Mouse (Mus musculus): ENCODE measurements at regions not wholly inside any gene's neighbourhood (a gene's known extent, or its start where the extent isn't known, plus 50 kb on each side); places are given as distances from the start of the nearest gene placed in this dataset.
A peak's percentile ranks its signal among the peaks of the same experiment; 100 is the strongest.

- DNase-seq (ENCODE audit: low spot score in 2 of 2), result peak; percentile 49 to 53
Measured at GRCm38 (mm10) chr16:77400276-77400891, 201.5 kb downstream of the Gm11146 start.

GRCm38 (mm10) chr16:77399846-77400275, 202.0 kb downstream of the Gm11146 start:
- no peak for DNase-seq (ENCODE audit: low spot score in 2 of 2)

- no peak for DNase-seq (ENCODE audit: low spot score in 2 of 2)
Measured at GRCm38 (mm10) chr16:77394054-77394716, 207.7 kb downstream of the Gm11146 start.

- DNase-seq (ENCODE audit: low spot score in 2 of 2), result no peak
Measured at GRCm38 (mm10) chr16:77393470-77393869, 208.4 kb downstream of the Gm11146 start.

- DNase-seq (ENCODE audit: low spot score in 2 of 2), result no peak
Measured at GRCm38 (mm10) chr16:77392205-77392604, 209.7 kb downstream of the Gm11146 start.

- no peak for DNase-seq (ENCODE audit: low spot score in 2 of 2)
Measured at GRCm38 (mm10) chr16:77384021-77384729, 217.7 kb downstream of the Gm11146 start.

- DNase-seq (ENCODE audit: low spot score in 2 of 2), result no peak
Measured at GRCm38 (mm10) chr16:77382790-77383189, 219.1 kb downstream of the Gm11146 start.

- DNase-seq (ENCODE audit: low spot score in 2 of 2), result no peak
Measured at GRCm38 (mm10) chr16:77372768-77373167, 229.1 kb downstream of the Gm11146 start.

GRCm38 (mm10) chr16:77369810-77370209, 232.1 kb downstream of the Gm11146 start:
- DNase-seq (ENCODE audit: low spot score in 2 of 2), result no peak

- DNase-seq (ENCODE audit: low spot score in 2 of 2), result no peak
Measured at GRCm38 (mm10) chr16:77365254-77365653, 236.6 kb downstream of the Gm11146 start.

GRCm38 (mm10) chr16:77364439-77364838, 237.5 kb downstream of the Gm11146 start:
- DNase-seq (ENCODE audit: low spot score in 2 of 2), result no peak

- DNase-seq (ENCODE audit: low spot score in 2 of 2), result no peak
Measured at GRCm38 (mm10) chr16:77359190-77359589, 242.7 kb downstream of the Gm11146 start.

- DNase-seq (ENCODE audit: low spot score in 2 of 2), result no peak
Measured at GRCm38 (mm10) chr16:77355260-77355659, 246.6 kb downstream of the Gm11146 start.

- DNase-seq (ENCODE audit: low spot score in 2 of 2), result no peak
Measured at GRCm38 (mm10) chr16:77354201-77354712, 247.6 kb downstream of the Gm11146 start.

GRCm38 (mm10) chr16:77346128-77346527, 255.8 kb downstream of the Gm11146 start:
- DNase-seq (ENCODE audit: low spot score in 2 of 2), result no peak

GRCm38 (mm10) chr16:77332285-77332684, 269.6 kb downstream of the Gm11146 start:
- no peak for DNase-seq (ENCODE audit: low spot score in 2 of 2)

GRCm38 (mm10) chr16:77330996-77331395, 270.9 kb downstream of the Gm11146 start:
- DNase-seq (ENCODE audit: low spot score in 2 of 2), result peak in 1 of 2 experiments; percentile 7

GRCm38 (mm10) chr16:77329711-77330530, 272.0 kb downstream of the Gm11146 start:
- DNase-seq (ENCODE audit: low spot score in 2 of 2), result no peak

GRCm38 (mm10) chr16:77329160-77329691, 272.7 kb downstream of the Gm11146 start:
- DNase-seq (ENCODE audit: low spot score in 2 of 2), result peak in 1 of 2 experiments; percentile 26

GRCm38 (mm10) chr16:77328628-77329159, 273.2 kb downstream of the Gm11146 start:
- DNase-seq (ENCODE audit: low spot score in 2 of 2), result no peak

- DNase-seq (ENCODE audit: low spot score in 2 of 2), result no peak
Measured at GRCm38 (mm10) chr16:77328049-77328448, 273.8 kb downstream of the Gm11146 start.

Data from frontal cortex, postnatal 10 days (tissue).